In the genomic region with DNA sequence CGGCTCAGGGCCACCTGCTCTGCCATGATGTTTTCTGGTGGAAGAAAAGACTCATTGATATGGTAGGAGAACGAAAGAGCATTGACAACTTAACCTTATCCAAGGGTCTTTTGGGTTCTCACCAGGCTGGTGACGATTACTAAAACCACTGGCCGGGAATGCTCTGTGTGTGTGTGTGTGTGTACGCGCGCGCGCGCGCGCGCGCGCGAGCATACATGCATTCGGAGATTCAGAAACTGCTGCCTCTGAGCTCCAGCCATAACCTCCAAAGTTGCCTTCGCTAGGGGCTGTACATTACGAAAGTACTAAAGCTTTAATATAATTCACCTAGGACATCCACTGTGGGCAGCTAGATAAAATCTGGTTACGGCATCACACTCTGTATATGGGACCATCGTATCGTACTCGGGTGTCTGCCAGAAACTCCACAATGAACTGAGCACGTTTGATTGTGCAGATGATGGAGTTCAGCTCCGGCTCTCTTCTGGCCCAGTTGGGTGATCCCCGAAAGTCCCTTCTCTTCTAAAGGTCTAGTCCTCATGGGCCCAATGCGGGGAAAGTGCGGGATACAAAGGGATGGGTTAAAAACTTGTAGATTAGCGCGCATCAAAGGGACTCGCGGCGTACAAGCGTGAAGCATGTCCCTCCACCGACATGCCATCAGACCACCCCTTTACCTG, we compare ENCODE assay signal across 9 mouse cellular contexts. TPM values are rescaled to one million over a fixed set of nuclear protein-coding genes. Genes with fewer than 3 reads are reported as not detected.
DNase-seq lines count a peak whose midpoint lies in the region; ATAC-seq and TF ChIP-seq lines count a peak whose summit lies in the region.
"Had no signal": no experiment of that assay in that cellular context is flagged by ENCODE, and none has a peak within 500 bp of the region (broad histone marks: within the 10 kb centered on the region; RNA-seq: fewer than 3 reads in every experiment).

No protein-coding gene starts in this region.

- H3K9me3 ChIP-seq in heart, postnatal 0 days (replicated peaks; ENCODE audit: control insufficient read depth, low read length): no peaks in the 10 kb centered on the region
- no peaks in the 10 kb centered on the region for H3K9me3 ChIP-seq in midbrain, embryonic 10.5 days (replicated peaks)

- TF ChIP-seq POLR2A in thymus, adult 2 months (IDR thresholded peaks at IDR 0.05; ENCODE audit: control insufficient read depth, extremely low read depth, insufficient read depth, low read length, poor library complexity): no peak

- peak; percentile 29 for ATAC-seq in frontal cortex, adult (ENCODE audit: low TSS enrichment)
- no peak for ATAC-seq in heart, postnatal 0 days (ENCODE audit: insufficient read depth, low read depth)

- no peak for TF ChIP-seq EP300 in heart, postnatal 0 days (IDR thresholded peaks at IDR 0.05; ENCODE audit: low read depth)

- H3K27ac ChIP-seq in thymus, adult 2 months (ENCODE audit: control insufficient read depth, insufficient read depth, low read length): peak overlapping the region; percentile 74
- peak overlapping the region; percentile 92; the same call in 1 of the 2 replicates for H3K27ac ChIP-seq in heart, postnatal 0 days (ENCODE audit: low read depth)
- peak overlapping the region; percentile 83 for H3K27ac ChIP-seq in midbrain, embryonic 10.5 days (replicated peaks)

- TF ChIP-seq CTCF in thymus, adult 2 months (IDR thresholded peaks at IDR 0.05; ENCODE audit: borderline replicate concordance, control insufficient read depth, extremely low read depth, insufficient read depth, low read length, poor library complexity): no peak
- TF ChIP-seq CTCF in heart, postnatal 0 days (IDR thresholded peaks at IDR 0.05; ENCODE audit: low read depth): no peak

- no peak for DNase-seq in frontal cortex, postnatal 36 days (ENCODE audit: low spot score in 2 of 2)
- no peak for DNase-seq in thymus, adult 2 months
- no peak for DNase-seq in thymus, postnatal 25 days
- no peak for DNase-seq in heart, postnatal 0 days (ENCODE audit: low spot score)
- DNase-seq in midbrain, embryonic 10.5 days (ENCODE audit: low spot score): no peak
- no peak for DNase-seq in layer of hippocampus, adult 18-20 months (ENCODE audit: low spot score in 2 of 2)
- DNase-seq in layer of hippocampus, adult 9-11 months: no peak

- H3K4me1 ChIP-seq in thymus, adult 2 months (replicated peaks; ENCODE audit: control insufficient read depth, insufficient read depth, low read length): peaks cover 4% of the 10 kb centered on the region; the same call in 1 of the 2 replicates
- H3K4me1 ChIP-seq in heart, postnatal 0 days (ENCODE audit: control insufficient read depth, insufficient read depth): 0 out of 2 replicates have a peak, but pooled peaks cover 4% of the 10 kb centered on the region
- H3K4me1 ChIP-seq in midbrain, embryonic 10.5 days: peaks cover 8% of the 10 kb centered on the region

- no peaks in the 10 kb centered on the region for H3K27me3 ChIP-seq in thymus, adult 2 months (ENCODE audit: control insufficient read depth, insufficient read depth, low read length)
- no peaks in the 10 kb centered on the region for H3K27me3 ChIP-seq in heart, postnatal 0 days (ENCODE audit: control insufficient read depth, insufficient read depth, low read length)
- no peaks in the 10 kb centered on the region for H3K27me3 ChIP-seq in midbrain, embryonic 10.5 days (ENCODE audit: low read depth, poor library complexity, severe bottlenecking)

- H3K36me3 ChIP-seq in thymus, adult 2 months (ENCODE audit: control insufficient read depth, insufficient read depth, low read length): no peaks in the 10 kb centered on the region
- no peaks in the 10 kb centered on the region for H3K36me3 ChIP-seq in heart, postnatal 0 days (replicated peaks; ENCODE audit: control insufficient read depth, insufficient read depth, low read length)
- peaks cover 4% of the 10 kb centered on the region; the same call in 1 of the 2 replicates for H3K36me3 ChIP-seq in midbrain, embryonic 10.5 days

- peak overlapping the region; percentile 72 for H3K4me2 ChIP-seq in heart, postnatal 0 days (ENCODE audit: low read depth, low read length)

- H3K9ac ChIP-seq in heart, postnatal 0 days (replicated peaks; ENCODE audit: low read depth, low read length): peak overlapping the region; percentile 44; the same call in 1 of the 2 replicates

- peak overlapping the region; percentile 85 for H3K4me3 ChIP-seq in thymus, adult 2 months (ENCODE audit: control insufficient read depth, insufficient read depth, low read length)
- H3K4me3 ChIP-seq in heart, postnatal 0 days (ENCODE audit: low read depth, low read length): peak overlapping the region; percentile 53
- peak overlapping the region; percentile 65 for H3K4me3 ChIP-seq in midbrain, embryonic 10.5 days

- WGBS in thymus, adult 2 months: 8% methylated on average over 35 of the region's 35 CpGs
- WGBS in heart, postnatal 0 days: 28% methylated on average over 35 of the region's 35 CpGs
- 25% methylated on average over 35 of the region's 35 CpGs for WGBS in midbrain, embryonic 10.5 days

RNA-seq across cellular contexts. Expression of gene G6pdx, which starts 0.7 kb away (rescaled TPM):
- polyA plus RNA-seq in thymus, adult 2 months (2012; rRNA removed): 36.0 and 40.2 TPM in 2 replicates
- 11.0 and 13.8 TPM in 2 replicates for total RNA-seq in heart, postnatal 0 days (2014; rRNA removed; ENCODE audit: low replicate concordance)
- 8.0 and 8.5 TPM in 2 replicates for polyA plus RNA-seq in heart, postnatal 0 days (2015; fragmentation: Nextera tagmentation; extraction: Ambion mirVana)
- polyA plus RNA-seq in midbrain, embryonic 10.5 days (2016; fragmentation: Nextera tagmentation; extraction: Ambion mirVana): 54.6 and 61.5 TPM in 2 replicates
- total RNA-seq in layer of hippocampus, adult 18-20 months (2021): 10 to 100 TPM; 26.0 to 29.3 TPM

RNA-seq across cellular contexts. Expression of gene Ikbkg, which starts 35.2 kb away (rescaled TPM):
- 20.4 and 22.5 TPM in 2 replicates for polyA plus RNA-seq in thymus, adult 2 months (2012; rRNA removed)
- total RNA-seq in heart, postnatal 0 days (2014; rRNA removed; ENCODE audit: low replicate concordance): 27.0 and 34.7 TPM in 2 replicates
- polyA plus RNA-seq in heart, postnatal 0 days (2015; fragmentation: Nextera tagmentation; extraction: Ambion mirVana): 17.4 and 18.1 TPM in 2 replicates
- 20.9 and 23.3 TPM in 2 replicates for polyA plus RNA-seq in midbrain, embryonic 10.5 days (2016; fragmentation: Nextera tagmentation; extraction: Ambion mirVana)
- total RNA-seq in layer of hippocampus, adult 18-20 months (2021): 10 to 100 TPM; 49.7 to 51.5 TPM

RNA-seq across cellular contexts. Expression of gene Fam3a, which starts 35.2 kb away (rescaled TPM):
- polyA plus RNA-seq in thymus, adult 2 months (2012; rRNA removed): 45.1 and 46.0 TPM in 2 replicates
- 32.7 and 41.1 TPM in 2 replicates for total RNA-seq in heart, postnatal 0 days (2014; rRNA removed; ENCODE audit: low replicate concordance)
- polyA plus RNA-seq in heart, postnatal 0 days (2015; fragmentation: Nextera tagmentation; extraction: Ambion mirVana): 26.8 and 26.9 TPM in 2 replicates
- polyA plus RNA-seq in midbrain, embryonic 10.5 days (2016; fragmentation: Nextera tagmentation; extraction: Ambion mirVana): 27.0 and 31.3 TPM in 2 replicates
- 10 to 100 TPM; 15.4 to 20.8 TPM for total RNA-seq in layer of hippocampus, adult 18-20 months (2021)

RNA-seq across cellular contexts. Expression of gene Gm6880, which starts 52.9 kb away (rescaled TPM):
- not detected in 2 replicates for polyA plus RNA-seq in thymus, adult 2 months (2012; rRNA removed)
- total RNA-seq in heart, postnatal 0 days (2014; rRNA removed; ENCODE audit: low replicate concordance): not detected in 2 replicates
- not detected in 2 replicates for polyA plus RNA-seq in heart, postnatal 0 days (2015; fragmentation: Nextera tagmentation; extraction: Ambion mirVana)
- polyA plus RNA-seq in midbrain, embryonic 10.5 days (2016; fragmentation: Nextera tagmentation; extraction: Ambion mirVana): not detected in 2 replicates
- total RNA-seq in layer of hippocampus, adult 18-20 months (2021): not detected
- total RNA-seq: left cerebral cortex, postnatal 14 days had no signal

RNA-seq across cellular contexts. Expression of gene Slc10a3, which starts 55.1 kb away (rescaled TPM):
- 27.8 and 29.1 TPM in 2 replicates for polyA plus RNA-seq in thymus, adult 2 months (2012; rRNA removed)
- 9.1 and 17.2 TPM in 2 replicates for total RNA-seq in heart, postnatal 0 days (2014; rRNA removed; ENCODE audit: low replicate concordance)
- 9.4 and 10.3 TPM in 2 replicates for polyA plus RNA-seq in heart, postnatal 0 days (2015; fragmentation: Nextera tagmentation; extraction: Ambion mirVana)
- polyA plus RNA-seq in midbrain, embryonic 10.5 days (2016; fragmentation: Nextera tagmentation; extraction: Ambion mirVana): 10.9 and 11.3 TPM in 2 replicates
- 1 to 10 TPM; 2.3 to 2.6 TPM for total RNA-seq in layer of hippocampus, adult 18-20 months (2021)
